Mouse (Mus musculus): ENCODE measurements around the gene Klk1b1. TPM values are rescaled to one million over a fixed set of nuclear protein-coding genes. Genes with fewer than 3 reads are reported as not detected.

The Klk1b1 gene
- polyA plus RNA-seq, 1 experiment from 2014 or later = not detected

Other genes starting within 250 kb of the Klk1b1 start
- gene Klk12, start 197.9 kb upstream of the Klk1b1 start, polyA plus RNA-seq (2014; fragmentation: Nextera tagmentation; extraction: Ambion mirVana) = not detected in 2 replicates
- gene Klk11, start 192.1 kb upstream of the Klk1b1 start, polyA plus RNA-seq (2014; fragmentation: Nextera tagmentation; extraction: Ambion mirVana) = not detected in 2 replicates
- gene Klk10, start 185.7 kb upstream of the Klk1b1 start, polyA plus RNA-seq (2014; fragmentation: Nextera tagmentation; extraction: Ambion mirVana) = not detected in 2 replicates
- not detected in 2 replicates for gene Klk9, start 174.9 kb upstream of the Klk1b1 start, polyA plus RNA-seq (2014; fragmentation: Nextera tagmentation; extraction: Ambion mirVana)
- gene Klk8, start 169.2 kb upstream of the Klk1b1 start, polyA plus RNA-seq (2014; fragmentation: Nextera tagmentation; extraction: Ambion mirVana) = 6.2 and 6.7 TPM in 2 replicates
- not detected in 2 replicates for gene Klk7, start 155.5 kb upstream of the Klk1b1 start, polyA plus RNA-seq (2014; fragmentation: Nextera tagmentation; extraction: Ambion mirVana)
- gene Klk6, start 142.3 kb upstream of the Klk1b1 start, polyA plus RNA-seq (2014; fragmentation: Nextera tagmentation; extraction: Ambion mirVana) = not detected in 2 replicates
- gene Klk5, start 124.8 kb upstream of the Klk1b1 start, polyA plus RNA-seq (2014; fragmentation: Nextera tagmentation; extraction: Ambion mirVana) = not detected in 2 replicates
- not detected in 2 replicates for gene Klk4, start 85.6 kb upstream of the Klk1b1 start, polyA plus RNA-seq (2014; fragmentation: Nextera tagmentation; extraction: Ambion mirVana)
- not detected in 2 replicates for gene Klk15, start 33.0 kb upstream of the Klk1b1 start, polyA plus RNA-seq (2014; fragmentation: Nextera tagmentation; extraction: Ambion mirVana)
- gene Klk1b8, start 16.1 kb upstream of the Klk1b1 start, polyA plus RNA-seq (2014; fragmentation: Nextera tagmentation; extraction: Ambion mirVana) = not detected in 2 replicates
- gene Klk1b9, start 9.3 kb downstream of the Klk1b1 start, polyA plus RNA-seq (2014; fragmentation: Nextera tagmentation; extraction: Ambion mirVana) = not detected in 2 replicates
- gene Klk1b11, start 29.1 kb downstream of the Klk1b1 start, polyA plus RNA-seq (2014; fragmentation: Nextera tagmentation; extraction: Ambion mirVana) = not detected in 2 replicates
- gene Klk1b26, start 45.4 kb downstream of the Klk1b1 start, polyA plus RNA-seq (2014; fragmentation: Nextera tagmentation; extraction: Ambion mirVana) = not detected in 2 replicates
- gene Klk1b27, start 85.5 kb downstream of the Klk1b1 start, polyA plus RNA-seq (2014; fragmentation: Nextera tagmentation; extraction: Ambion mirVana) = not detected in 2 replicates
- not detected in 2 replicates for gene Klk1b21, start 135.6 kb downstream of the Klk1b1 start, polyA plus RNA-seq (2014; fragmentation: Nextera tagmentation; extraction: Ambion mirVana)
- gene Klk1b22, start 145.9 kb downstream of the Klk1b1 start, polyA plus RNA-seq (2014; fragmentation: Nextera tagmentation; extraction: Ambion mirVana) = not detected in 2 replicates
- gene Klk1b16, start 170.0 kb downstream of the Klk1b1 start, polyA plus RNA-seq (2014; fragmentation: Nextera tagmentation; extraction: Ambion mirVana) = not detected in 2 replicates
- gene Klk1b24, start 221.5 kb downstream of the Klk1b1 start, polyA plus RNA-seq (2014; fragmentation: Nextera tagmentation; extraction: Ambion mirVana) = not detected in 2 replicates
- not detected in 2 replicates for gene Klk1b3, start 231.4 kb downstream of the Klk1b1 start, polyA plus RNA-seq (2014; fragmentation: Nextera tagmentation; extraction: Ambion mirVana)
- gene Klk1b4, start 240.7 kb downstream of the Klk1b1 start, polyA plus RNA-seq (2014; fragmentation: Nextera tagmentation; extraction: Ambion mirVana) = not detected in 2 replicates
- gene Klk1b5, start 249.2 kb downstream of the Klk1b1 start, polyA plus RNA-seq (2014; fragmentation: Nextera tagmentation; extraction: Ambion mirVana) = not detected in 2 replicates